Mouse (Mus musculus): ENCODE measurements at regions not wholly inside any gene's neighbourhood (a gene's known extent, or its start where the extent isn't known, plus 50 kb on each side); places are given as distances from the start of the nearest gene placed in this dataset.

GRCm38 (mm10) chr8:126809321-126809720, 136.3 kb downstream of the Tomm20 start:
- TF ChIP-seq CTCF (IDR thresholded peaks at IDR 0.05) = no peak
- DNase-seq = no peak
- peak overlapping the region; percentile 49 for H3K27ac ChIP-seq
- H3K4me3 ChIP-seq = no peak overlapping the region
- intact Hi-C loops (cut with DNase I) = loop anchor here (5.0 kb wide), 1 partner anchor 217 kb away; the partner anchor contains the start of gene Irf2bp2

- no peak overlapping the region for H3K4me3 ChIP-seq
- intact Hi-C loops (cut with DNase I) = loop anchor here (5.0 kb wide), 1 partner anchor 216 kb away; the partner anchor contains the start of gene Irf2bp2
- peak overlapping the region; percentile 28 for H3K27ac ChIP-seq
- no peak for DNase-seq
- TF ChIP-seq CTCF (IDR thresholded peaks at IDR 0.05) = no peak
These were observed 137.1 kb downstream of the Tomm20 start for GRCm38 (mm10) chr8:126808496-126808895.

GRCm38 (mm10) chr8:126807171-126807768, 138.4 kb downstream of the Tomm20 start:
- peak; percentile 83 for DNase-seq

GRCm38 (mm10) chr8:126806591-126806990, 139.1 kb downstream of the Tomm20 start:
- no peak for TF ChIP-seq CTCF (IDR thresholded peaks at IDR 0.05)
- Histone ChIP-seq H3K27ac (peak overlapping the region; percentile 91), H3K4me3 (no peak overlapping the region)
- no peak for DNase-seq
- intact Hi-C loops (cut with DNase I) = loop anchor here (2.0 to 5.0 kb wide), 3 partner anchors 32 to 214 kb away; partner anchors contain the start of gene Irf2bp2

More at GRCm38 (mm10) chr8:126807171-126807768, 138.4 kb downstream of the Tomm20 start:
- Histone ChIP-seq H3K27ac (peak overlapping the region; percentile 91), H3K4me3 (no peak overlapping the region)
- TF ChIP-seq CTCF (IDR thresholded peaks at IDR 0.05) = no peak
- intact Hi-C loops (cut with DNase I) = loop anchor here (1.0 to 5.0 kb wide), 5 partner anchors 32 to 215 kb away; partner anchors contain the start of gene Irf2bp2

GRCm38 (mm10) chr8:126806181-126806560, 139.5 kb downstream of the Tomm20 start:
- Histone ChIP-seq H3K4me3 (no peak overlapping the region), H3K27ac (peak overlapping the region; percentile 91)
- peak; percentile 63 for DNase-seq
- intact Hi-C loops (cut with DNase I) = loop anchor here (2.0 to 5.0 kb wide), 3 partner anchors 33 to 214 kb away; partner anchors contain the start of gene Irf2bp2
- no peak for TF ChIP-seq CTCF (IDR thresholded peaks at IDR 0.05)

GRCm38 (mm10) chr8:126805365-126806180, 140.1 kb downstream of the Tomm20 start:
- no peak for TF ChIP-seq CTCF (IDR thresholded peaks at IDR 0.05)
- Histone ChIP-seq H3K4me3 (no peak overlapping the region), H3K27ac (peak overlapping the region; percentile 91)
- DNase-seq = peak; percentile 77
- intact Hi-C loops (cut with DNase I) = loop anchor here (2.0 to 5.0 kb wide), 3 partner anchors 33 to 213 kb away; partner anchors contain the start of gene Irf2bp2

GRCm38 (mm10) chr8:126804115-126804514, 141.5 kb downstream of the Tomm20 start:
- no peak for TF ChIP-seq CTCF (IDR thresholded peaks at IDR 0.05)
- peak overlapping the region; percentile 91 for H3K27ac ChIP-seq
- DNase-seq = no peak
- no peak overlapping the region for H3K4me3 ChIP-seq
- intact Hi-C loops (cut with DNase I) = loop anchor here (5.0 kb wide), 1 partner anchor 52 kb away; no protein-coding TSS in a partner anchor

- Histone ChIP-seq H3K27ac (0 out of 2 replicates have a peak overlapping the region, but pooled peaks have one; percentile 91), H3K4me3 (no peak overlapping the region)
- DNase-seq = no peak
- intact Hi-C loops (cut with DNase I) = loop anchor here (5.0 kb wide), 1 partner anchor 50 kb away; no protein-coding TSS in a partner anchor
- TF ChIP-seq CTCF (IDR thresholded peaks at IDR 0.05) = no peak
These were observed 143.0 kb downstream of the Tomm20 start for GRCm38 (mm10) chr8:126802641-126803040.

- H3K4me3 ChIP-seq = no peak overlapping the region
- intact Hi-C loops (cut with DNase I) = loop anchor here (5.0 kb wide), 1 partner anchor 49 kb away; no protein-coding TSS in a partner anchor
- no peak for TF ChIP-seq CTCF (IDR thresholded peaks at IDR 0.05)
- no peak overlapping the region for H3K27ac ChIP-seq
- no peak for DNase-seq
These were observed 144.7 kb downstream of the Tomm20 start for GRCm38 (mm10) chr8:126800976-126801375.

- peak; percentile 8; the same call in 1 of the 2 replicates for TF ChIP-seq CTCF (IDR thresholded peaks at IDR 0.05)
- intact Hi-C loops (cut with DNase I) = no loop called here
- peak; percentile 53 for DNase-seq
- H3K27ac ChIP-seq = peak overlapping the region; percentile 73
- peak overlapping the region; percentile 6; the same call in 1 of the 2 replicates for H3K4me3 ChIP-seq
These were observed 147.9 kb downstream of the Tomm20 start for GRCm38 (mm10) chr8:126797571-126798334.

GRCm38 (mm10) chr8:126793657-126794056, 152.0 kb downstream of the Tomm20 start:
- TF ChIP-seq CTCF (IDR thresholded peaks at IDR 0.05) = no peak
- intact Hi-C loops (cut with DNase I) = no loop called here
- no peak overlapping the region for H3K4me3 ChIP-seq
- DNase-seq = no peak
- H3K27ac ChIP-seq = no peak overlapping the region

- Histone ChIP-seq H3K27ac (no peak overlapping the region), H3K4me3 (no peak overlapping the region)
- intact Hi-C loops (cut with DNase I) = no loop called here
- TF ChIP-seq CTCF (IDR thresholded peaks at IDR 0.05) = no peak
- no peak for DNase-seq
These were observed 154.6 kb downstream of the Tomm20 start for GRCm38 (mm10) chr8:126791069-126791468.

Data from gastrocnemius, adult 2 months (tissue).